Mouse (Mus musculus): ENCODE measurements around the gene Ampd3.

The Ampd3 gene

GRCm38 (mm10) chr7:110769094-110769493 lies 1.1 kb downstream of the Ampd3 start:
- DNase-seq (ENCODE audit: low read depth): no peak

DNA sequence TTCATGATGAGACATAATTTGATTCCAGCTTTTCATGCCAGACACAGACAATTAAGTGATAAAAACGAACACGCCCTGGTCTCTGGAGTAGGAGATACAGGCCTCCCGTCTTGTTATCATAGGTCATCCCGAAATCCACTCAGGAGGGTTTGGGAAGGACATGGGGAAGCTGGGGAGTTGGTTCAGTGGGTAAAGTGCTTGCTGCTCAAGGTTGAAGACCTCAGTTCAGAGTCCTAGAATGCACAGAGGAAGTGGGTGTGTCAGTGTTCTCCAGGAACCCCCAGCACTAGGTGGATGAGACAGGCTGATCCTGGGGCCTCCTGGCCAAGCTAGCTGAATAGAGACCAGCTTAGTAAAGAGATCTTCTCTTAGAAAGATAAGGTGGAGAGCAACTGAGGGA lies 2.9 kb downstream of the Ampd3 start:
- DNase-seq (ENCODE audit: low read depth): no peak

DNA sequence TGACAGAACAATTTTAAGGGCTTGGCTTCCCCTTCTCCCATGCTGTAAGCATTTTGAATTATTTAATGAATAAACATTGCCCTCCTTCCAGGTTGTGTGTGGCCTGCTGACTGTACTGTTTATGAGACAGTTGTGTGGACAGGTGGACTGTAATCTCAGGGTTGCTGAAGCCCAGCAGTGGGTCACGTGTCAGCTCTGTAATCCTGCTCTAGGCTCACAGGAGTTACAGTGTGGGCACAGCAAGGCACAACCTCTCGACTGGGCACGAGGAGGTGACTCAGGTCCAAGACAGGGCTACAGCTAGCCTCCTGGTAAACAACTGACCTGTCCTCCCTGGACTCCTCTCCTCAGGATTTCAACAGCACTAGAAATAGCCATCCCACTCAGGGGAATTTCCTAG lies 4.3 kb downstream of the Ampd3 start:
- DNase-seq (ENCODE audit: low read depth): no peak

DNA sequence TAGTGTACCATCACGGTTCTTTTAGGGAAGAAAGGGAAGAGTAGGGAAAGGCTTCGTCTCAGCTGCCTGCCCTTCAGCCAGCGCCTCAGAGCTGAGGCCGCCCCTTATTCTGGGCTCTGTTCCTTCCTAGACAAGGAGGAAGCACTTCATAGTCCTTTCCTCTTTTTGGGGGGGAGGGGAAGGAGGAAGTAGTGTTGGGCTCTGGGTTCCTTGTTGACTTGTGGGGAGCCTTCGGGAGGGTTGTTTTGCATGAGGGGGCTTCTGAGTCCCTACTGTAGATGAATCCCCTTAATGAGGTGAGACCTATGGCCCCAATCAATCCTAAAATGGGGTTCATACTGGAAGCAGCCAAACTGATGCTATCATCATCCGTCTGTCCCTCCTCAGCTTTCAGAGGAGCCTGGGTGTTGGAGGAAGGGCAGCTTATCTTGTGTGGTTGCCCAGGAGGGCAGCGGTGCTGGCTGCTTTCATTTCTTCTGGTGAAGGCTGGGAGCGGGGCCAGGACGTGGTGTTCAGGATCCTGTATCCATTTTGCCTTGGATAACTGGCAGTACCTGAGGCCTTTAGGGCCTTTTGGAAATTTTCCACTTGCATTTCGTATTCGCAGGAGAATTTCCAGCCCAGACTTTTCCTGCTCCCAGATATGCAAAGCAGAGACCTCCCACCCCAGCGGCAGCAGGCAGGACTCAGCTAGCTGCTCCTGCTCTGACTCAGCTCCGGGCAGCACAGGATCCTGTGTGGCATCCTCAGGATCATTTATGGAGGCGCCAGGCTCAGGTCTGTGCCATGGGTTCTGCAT lies 5.4 kb downstream of the Ampd3 start:
- peak; percentile 74 for DNase-seq (ENCODE audit: low read depth)

GRCm38 (mm10) chr7:110774077-110774476 lies 6.1 kb downstream of the Ampd3 start:
- peak; percentile 54 for DNase-seq (ENCODE audit: low read depth)

GRCm38 (mm10) chr7:110774674-110775073 lies 6.7 kb downstream of the Ampd3 start:
- DNase-seq (ENCODE audit: low read depth): no peak

- peak; percentile 56 for DNase-seq (ENCODE audit: low read depth)
Observed at GRCm38 (mm10) chr7:110777146-110778001, 9.4 kb downstream of the Ampd3 start.

GRCm38 (mm10) chr7:110778933-110779332 lies 10.9 kb downstream of the Ampd3 start:
- DNase-seq (ENCODE audit: low read depth): no peak

DNA sequence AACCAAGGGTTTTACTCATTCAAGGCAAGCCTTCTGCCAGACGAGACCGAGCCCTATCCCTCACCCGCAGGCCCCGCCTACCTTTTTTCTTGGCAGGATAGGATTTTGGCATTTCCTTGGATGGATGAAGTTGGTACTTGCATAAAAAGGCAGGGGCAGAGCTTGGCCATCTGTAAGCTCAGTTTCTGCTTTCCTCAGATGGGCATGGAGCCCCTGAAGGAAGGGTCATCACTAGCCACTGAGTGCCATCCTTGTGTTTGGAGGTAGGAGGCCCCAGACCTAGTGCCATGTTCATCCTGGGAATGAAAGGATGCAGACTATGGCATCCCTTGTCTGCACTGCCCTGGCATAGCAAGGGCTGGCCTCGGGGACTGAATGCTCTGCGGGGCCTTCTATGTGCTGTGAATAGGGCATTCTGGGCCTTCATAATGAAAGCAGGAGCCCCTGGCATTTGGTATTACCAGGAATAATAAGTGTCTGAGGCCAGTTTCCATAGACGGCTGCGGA lies 11.7 kb downstream of the Ampd3 start:
- peak; percentile 71 for DNase-seq (ENCODE audit: low read depth)

DNA sequence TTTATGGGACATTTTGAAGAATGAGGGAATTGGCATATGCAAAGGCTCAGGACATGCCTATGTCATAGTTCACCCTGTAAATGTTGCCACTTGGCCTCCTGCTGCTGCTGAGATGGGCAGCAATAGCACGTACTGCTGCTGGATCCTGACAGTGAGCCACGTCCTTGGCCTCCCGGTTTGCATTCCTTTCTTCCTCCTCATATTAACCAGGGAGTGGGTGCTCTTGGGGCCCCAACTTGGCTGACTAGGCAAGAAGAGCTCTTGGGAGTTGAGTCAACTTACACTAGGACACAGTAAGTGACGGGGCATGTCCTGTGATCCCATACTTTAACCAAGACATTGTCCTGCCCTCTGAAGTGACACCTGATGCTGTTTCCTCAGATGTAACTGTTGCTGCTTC lies 12.5 kb downstream of the Ampd3 start:
- peak; percentile 53 for DNase-seq (ENCODE audit: low read depth)

DNA sequence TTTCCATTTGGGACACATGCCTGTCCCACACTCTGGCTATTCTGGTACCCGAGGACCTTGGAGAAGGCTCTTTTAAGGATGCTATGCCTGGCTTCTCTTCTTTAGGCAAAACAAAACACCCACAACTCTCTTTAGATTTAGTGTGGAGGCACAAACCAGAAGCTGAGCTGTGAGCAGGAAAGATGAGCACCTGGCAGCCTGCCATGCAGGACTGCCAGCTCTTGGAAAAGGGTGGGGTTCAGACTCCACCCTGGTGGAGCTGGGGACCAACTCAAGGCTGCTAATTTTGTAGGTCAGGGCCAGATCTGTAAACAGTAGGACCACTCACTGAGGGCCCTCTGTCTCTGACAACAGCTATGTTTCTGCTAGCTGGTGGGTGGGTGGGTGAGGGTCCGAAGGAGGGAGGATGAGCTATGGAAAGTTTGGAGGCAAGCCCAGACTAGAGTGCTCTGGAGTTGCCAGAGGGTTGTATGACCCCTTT lies 13.3 kb downstream of the Ampd3 start:
- DNase-seq (ENCODE audit: low read depth): peak; percentile 57

DNA sequence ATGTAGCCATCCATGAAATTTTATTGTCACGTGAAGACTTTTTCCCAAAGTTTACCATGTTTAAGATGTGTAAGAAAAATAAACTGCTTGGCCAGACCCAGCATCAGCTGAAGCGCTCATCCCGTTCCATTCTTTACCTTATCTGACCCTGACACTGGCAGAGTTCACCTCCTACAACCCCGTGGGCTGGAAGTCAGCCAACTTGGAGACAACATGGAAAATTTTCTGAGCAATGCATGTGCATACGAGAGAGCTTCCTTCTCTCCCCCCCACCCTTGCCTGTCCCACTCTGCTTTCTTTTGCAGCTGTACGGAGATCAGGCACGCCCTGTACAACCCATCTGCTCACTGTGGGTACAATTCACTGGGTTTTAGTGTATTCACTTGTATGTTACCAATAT lies 14.1 kb downstream of the Ampd3 start:
- DNase-seq (ENCODE audit: low read depth): peak; percentile 20

DNA sequence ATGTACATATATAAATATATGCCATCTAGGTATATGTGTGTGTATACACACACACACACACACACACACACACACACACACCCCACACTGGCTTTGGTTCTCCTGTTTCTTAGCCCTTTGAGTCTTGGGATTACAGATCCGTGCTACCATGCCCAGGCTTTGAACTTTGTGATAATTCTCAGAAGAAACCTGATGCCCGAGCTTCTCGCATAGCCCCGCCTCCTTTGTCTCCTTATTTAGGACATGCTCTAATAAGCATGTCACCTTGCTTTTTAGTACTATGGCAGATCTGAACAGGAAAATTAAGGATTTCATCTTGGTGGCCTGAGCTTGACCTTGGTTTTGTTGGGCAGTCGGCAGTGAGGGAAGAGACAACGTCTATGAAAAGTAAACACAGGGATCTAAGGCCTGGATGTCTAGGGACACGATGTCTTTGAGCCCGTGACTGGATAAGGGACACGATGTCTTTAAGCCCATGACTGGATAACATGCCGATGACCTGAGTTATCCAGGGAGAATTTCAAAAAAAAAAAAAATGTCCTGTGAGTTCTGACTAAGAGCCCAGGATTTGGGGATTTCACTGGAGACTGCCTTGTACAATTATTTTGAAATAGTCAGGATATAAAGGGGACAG lies 15.0 kb downstream of the Ampd3 start:
- DNase-seq (ENCODE audit: low read depth): no peak

GRCm38 (mm10) chr7:110784965-110785364 lies 17.0 kb downstream of the Ampd3 start:
- DNase-seq (ENCODE audit: low read depth): no peak

- DNase-seq (ENCODE audit: low read depth): peak; percentile 38
Observed at GRCm38 (mm10) chr7:110785741-110786146, 17.7 kb downstream of the Ampd3 start.

GRCm38 (mm10) chr7:110787310-110787709 lies 19.3 kb downstream of the Ampd3 start:
- DNase-seq (ENCODE audit: low read depth): peak; percentile 81

DNA sequence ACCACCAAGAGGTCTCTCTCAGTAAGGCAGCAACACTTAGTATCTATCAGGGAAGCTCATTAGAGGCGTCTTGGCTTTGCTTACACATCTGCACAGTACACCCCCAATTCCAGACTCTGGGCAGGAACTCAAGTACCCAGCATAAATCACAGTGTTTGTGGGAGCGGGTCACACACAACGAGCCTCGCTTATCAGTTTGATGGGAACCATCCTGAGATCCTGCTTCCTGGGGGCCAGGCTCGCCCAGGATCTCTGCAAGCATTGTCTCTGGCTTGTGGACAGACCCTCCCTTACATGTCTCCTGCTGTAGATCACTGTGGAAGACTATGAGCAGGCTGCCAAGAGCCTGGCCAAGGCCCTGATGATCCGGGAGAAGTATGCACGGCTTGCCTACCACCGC lies 22.9 kb downstream of the Ampd3 start:
- no peak for DNase-seq (ENCODE audit: low read depth)

DNA sequence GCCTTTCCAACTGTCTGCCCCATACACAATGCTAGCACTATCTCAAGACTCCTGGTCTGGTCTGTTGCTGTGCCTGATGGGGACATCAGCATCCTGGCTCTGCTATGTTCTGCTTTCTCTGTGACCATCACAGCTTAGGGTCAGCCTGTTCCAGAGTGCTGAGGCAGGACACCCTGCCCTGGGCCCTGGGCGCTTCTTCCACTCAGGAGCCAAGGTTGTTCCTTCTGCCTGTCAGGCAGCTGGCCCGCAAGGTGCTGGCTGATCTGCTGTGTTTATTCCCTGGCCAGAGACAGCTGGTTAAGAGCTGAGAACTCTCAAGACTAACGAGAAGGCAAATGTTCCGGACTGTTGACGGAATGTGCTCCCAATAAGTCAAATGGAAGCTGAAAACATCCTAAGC lies 24.2 kb downstream of the Ampd3 start:
- DNase-seq (ENCODE audit: low read depth): no peak

DNA sequence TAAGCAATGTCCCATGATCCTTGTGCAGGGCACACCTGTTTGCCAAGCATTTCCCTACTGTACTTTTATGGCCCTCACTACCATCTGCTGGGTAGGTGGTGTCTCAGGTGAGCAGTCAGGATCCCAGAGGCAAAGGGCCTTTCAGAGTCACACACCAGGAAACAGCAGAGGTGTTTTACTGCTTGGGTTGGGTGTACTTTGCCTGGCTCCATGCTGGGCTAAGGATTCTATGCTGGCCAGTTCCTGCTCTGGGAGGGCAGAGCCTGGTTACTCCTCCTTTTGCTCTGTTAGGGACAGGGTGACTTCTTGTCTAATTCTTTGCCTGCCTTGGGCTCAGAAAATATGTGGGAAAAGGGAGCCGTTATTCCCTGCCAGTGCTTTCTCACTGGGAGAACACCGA lies 24.8 kb downstream of the Ampd3 start:
- no peak for DNase-seq (ENCODE audit: low read depth)

DNA sequence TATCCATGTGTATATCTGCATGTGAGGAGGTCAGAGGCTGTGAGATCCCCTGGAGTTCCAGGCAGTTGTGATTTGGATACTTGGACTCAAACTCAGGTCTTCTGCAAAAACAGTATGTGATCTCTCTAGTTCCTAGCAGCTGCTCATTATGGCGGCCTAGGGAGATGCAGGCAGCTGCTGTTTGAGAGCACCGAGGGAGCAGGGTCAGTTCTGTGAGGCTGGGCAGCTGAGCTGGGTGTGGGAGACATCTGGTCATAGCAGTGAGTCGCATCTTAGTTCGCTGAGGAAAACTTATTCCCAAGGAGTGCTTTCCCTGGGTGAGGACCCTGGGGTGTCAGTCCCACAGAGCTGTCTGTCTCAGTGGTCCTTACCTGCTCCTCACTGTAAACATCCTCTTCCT lies 26.7 kb downstream of the Ampd3 start:
- peak; percentile 36 for DNase-seq (ENCODE audit: low read depth)

GRCm38 (mm10) chr7:110796367-110797051 lies 28.5 kb downstream of the Ampd3 start:
- DNase-seq (ENCODE audit: low read depth): no peak
